Mouse (Mus musculus) G1E-ER4 (cell line): ENCODE data around the gene Klk14. TPM values are rescaled to one million over a fixed set of nuclear protein-coding genes. Genes with fewer than 3 reads are reported as not detected.

Experiments
- GATA1 ChIP-seq: IDR thresholded peaks from one replicate; pipeline ENCODE4 v1.8.0; 2012; ENCODE audit warnings: low read length, inconsistent platforms
- polyA plus RNA-seq: library from polyadenylated mRNA; stranded (reverse); fragments of >175 nt; gene quantifications from 2 replicates; pipeline ENCODE4 v1.2.3, GENCODE M21; 2012

Klk14 gene
- not detected in 2 replicates for polyA plus RNA-seq

DNA sequence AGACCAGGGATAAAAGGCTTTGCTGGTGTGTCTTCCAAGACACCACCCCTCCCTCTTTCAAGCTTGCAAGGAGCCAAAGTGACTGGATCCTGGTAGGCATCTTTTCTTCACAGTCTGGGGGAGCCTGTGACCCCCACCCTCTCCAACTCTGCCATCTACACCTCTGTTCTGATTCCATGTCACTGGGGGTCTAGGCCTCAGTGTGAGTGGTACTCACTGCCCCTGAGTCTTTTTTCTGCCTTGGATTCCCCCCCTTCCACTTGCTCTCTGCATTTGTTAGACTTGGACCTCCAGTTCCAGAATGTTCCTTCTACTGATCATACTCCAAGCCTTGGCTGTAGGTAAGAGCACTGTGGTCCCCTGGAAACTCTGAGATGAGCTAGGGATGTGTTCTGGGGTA is at the start of gene Klk14:
Klk14 (plus strand) TSS at position 301 of the 400 bp plus-strand sequence.
- TF ChIP-seq GATA1: no peak

DNA sequence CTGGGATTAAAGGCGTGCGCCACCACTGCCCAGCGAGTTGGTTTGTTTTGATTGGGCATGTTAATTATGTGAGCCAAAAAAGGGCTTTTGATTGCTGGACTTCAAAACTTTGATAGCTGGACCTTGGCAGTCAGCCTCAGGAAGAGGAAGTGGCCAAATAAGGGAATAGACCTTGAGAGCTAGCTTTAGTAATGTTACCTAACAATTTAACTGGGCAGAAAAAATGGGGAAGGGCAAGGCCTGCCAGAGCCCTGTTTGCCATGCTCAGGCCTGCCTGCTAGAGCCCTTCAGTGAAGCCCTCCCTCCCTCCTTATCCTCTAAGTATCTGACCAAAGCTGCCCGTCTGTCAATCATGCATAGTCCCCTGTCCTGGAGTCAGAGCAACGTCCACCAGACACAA is 47.6 kb upstream of the Klk14 start:
- no peak for TF ChIP-seq GATA1

DNA sequence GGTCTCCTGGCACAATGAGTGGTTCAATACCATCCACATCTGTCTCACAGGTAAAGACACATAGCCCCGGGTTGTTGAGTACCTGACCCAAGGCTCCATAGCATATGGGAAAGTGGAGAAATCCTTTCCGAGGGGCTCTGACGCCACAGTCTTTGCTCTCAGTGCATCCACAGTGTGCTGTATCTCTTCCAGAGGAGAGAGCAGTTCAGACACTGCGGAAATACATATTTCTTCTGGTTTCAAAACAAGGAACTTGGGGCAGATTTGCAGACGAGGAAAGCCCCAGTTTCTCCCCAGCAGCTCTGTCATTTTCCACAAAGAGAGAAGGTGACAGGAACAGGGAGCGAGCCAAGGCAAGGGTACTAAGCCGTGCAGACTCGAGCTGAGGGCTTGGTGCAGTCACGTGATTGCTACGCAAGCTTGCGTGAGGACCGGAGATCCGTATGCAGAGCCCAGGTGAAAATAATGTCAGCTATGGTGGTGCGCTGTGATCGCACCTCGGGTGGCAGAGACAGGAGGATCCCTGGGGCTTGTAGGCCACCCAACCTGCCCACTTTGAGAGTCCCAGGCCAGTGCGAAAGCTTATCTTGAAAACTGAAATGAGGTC is 47.1 kb upstream of the Klk14 start:
- no peak for TF ChIP-seq GATA1

DNA sequence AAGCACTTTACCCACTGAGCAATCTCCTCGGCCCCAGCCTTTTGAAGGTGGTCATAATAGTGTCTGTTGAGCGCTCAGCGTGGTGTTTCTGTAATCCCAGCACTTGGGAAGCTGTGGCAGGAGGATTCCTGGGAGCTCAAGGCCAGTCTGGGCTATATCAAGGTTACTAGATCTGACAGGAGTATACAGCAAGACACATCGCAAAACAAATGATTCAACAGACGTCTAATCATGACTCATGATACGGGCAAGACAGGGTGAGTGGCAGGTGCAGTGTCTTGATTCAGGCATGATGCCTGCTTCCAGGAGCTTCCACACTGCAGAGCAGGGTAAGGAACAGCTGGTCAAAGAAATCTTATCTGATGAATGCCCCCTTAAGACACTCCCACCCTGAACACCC is 37.5 kb upstream of the Klk14 start:
- no peak for TF ChIP-seq GATA1

DNA sequence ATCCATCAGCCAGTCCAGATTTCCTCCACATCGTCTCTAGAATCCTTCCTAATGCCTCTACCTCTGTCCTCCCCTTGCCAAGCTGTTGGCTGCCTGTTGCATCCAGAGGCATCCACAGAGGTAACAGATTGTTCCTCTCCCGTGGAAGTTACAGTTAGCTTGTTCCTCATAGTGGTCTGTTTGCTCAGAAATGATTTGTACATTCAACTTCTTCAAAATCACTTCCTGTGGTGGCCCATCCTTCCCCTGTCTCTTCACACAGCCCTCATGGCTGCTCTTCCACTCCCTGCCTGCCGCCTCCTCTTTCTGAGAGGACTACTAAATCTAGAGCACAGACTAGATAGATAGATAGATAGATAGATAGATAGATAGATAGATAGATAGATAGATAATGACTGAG is 35.7 kb upstream of the Klk14 start:
- TF ChIP-seq GATA1: no peak

DNA sequence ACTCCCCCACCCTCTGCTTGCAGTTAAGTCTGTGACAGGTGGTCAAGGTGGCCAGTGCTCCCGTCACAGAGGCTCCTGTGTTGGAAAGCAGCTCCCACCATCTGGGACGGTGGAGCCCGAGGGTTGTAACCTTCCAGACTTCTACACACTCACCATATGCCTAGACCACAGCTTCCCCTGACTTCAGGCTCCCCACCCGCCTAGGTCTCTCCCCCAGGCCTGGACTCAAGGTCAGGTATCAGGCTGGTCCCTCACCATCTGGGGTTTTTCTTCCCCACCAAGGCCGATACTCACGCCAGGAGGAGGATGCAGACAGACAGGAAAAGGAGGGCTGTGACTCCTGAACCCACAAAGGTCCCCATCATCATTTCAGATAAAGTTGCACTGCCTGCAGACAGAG is 34.0 kb upstream of the Klk14 start:
- no peak for TF ChIP-seq GATA1

DNA sequence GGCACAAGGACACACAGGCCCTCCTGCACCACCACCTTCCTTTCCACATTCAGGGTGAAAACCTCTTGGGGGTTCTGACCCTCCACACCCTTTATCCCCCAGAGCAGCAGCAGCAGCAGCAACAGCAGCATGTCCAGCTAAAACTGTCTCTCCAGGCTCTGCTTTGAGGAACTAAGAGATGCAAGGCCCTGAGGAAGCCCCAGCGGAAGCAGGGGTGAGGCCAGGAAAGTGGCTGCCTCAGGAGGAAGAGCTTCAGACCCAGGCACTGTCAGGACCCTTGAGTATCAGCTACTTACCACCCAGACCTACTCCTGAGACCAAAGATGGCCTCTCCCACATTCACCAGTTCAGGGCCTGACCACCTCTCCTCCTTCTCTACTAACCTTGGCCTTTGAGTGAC is 30.2 kb upstream of the Klk14 start, which contains the start of gene Siglece:
Siglece (minus strand) TSS at position 160 of the 400 bp plus-strand sequence.
- no peak for TF ChIP-seq GATA1

DNA sequence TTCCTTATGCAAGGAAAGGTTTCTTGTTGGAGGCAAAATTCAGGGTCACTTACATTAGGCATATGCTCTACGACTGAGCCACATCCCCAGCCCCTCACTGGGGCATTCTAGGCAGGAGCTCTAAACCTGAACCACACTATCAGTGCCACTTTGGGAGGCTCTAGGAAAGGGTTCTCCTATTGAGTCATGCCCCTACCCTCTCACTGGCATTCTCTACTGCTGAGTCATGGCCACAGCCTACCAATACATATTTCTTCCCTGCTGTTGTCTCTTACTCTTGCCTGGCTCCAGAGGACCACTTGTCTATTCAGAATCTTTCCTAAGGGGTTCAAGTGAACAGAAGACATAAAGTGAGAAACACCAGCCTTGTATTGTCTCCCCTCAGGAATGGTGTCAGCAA is 27.4 kb upstream of the Klk14 start:
- no peak for TF ChIP-seq GATA1

DNA sequence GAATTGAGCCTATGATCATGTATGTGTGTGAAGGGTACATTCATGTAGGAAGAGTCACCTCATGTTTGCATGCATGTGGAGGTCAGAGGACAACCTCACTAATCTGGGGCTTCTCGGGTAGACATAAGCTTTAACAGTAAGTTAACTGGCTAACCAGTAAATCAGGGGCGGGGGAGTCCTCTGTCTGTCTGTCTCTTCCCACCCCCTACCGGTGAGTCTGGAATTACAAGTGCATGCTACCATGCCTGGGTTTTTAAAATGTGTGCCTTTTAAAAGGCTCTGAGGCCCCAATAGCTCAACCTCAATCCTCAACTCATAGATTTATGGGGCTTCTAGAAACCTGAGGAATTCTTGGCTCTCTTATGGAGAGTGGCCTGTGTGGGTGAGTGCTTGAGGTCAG is 21.6 kb upstream of the Klk14 start:
- TF ChIP-seq GATA1: no peak

DNA sequence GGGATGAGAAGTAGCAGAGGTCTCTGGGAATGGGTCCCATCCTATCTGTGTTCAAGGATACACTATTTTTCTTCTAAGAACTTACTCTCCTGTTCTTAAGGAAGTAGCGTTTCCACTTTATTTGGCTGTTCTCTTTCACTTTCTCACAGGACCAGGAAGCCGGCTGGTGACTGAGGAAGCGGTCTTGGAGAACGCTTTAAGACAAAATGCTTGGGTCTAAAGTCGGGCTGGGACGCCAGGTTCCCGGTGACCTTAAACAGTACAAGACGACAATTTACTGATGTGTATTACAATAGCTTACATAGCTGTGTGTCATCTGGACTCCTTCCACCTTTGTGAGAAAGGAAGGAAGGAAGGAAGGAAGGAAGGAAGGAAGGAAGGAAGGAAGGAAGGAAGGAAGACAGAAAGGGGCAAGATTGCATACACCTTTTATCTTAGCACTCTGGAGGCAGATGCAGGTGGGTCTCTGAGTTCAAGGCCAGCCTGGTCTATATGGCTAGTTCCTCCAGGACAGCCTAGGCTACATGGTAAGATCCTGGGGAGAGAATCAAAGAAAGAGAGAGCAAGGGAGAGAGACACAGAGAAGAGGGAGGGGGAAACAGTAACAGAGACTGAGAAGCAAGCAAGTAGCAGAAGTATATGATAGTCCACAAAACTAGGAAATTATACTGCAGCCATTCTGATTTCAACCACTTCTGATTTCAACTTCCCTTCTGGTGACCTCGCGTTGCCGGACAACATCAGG is 19.0 kb upstream of the Klk14 start:
- no peak for TF ChIP-seq GATA1

DNA sequence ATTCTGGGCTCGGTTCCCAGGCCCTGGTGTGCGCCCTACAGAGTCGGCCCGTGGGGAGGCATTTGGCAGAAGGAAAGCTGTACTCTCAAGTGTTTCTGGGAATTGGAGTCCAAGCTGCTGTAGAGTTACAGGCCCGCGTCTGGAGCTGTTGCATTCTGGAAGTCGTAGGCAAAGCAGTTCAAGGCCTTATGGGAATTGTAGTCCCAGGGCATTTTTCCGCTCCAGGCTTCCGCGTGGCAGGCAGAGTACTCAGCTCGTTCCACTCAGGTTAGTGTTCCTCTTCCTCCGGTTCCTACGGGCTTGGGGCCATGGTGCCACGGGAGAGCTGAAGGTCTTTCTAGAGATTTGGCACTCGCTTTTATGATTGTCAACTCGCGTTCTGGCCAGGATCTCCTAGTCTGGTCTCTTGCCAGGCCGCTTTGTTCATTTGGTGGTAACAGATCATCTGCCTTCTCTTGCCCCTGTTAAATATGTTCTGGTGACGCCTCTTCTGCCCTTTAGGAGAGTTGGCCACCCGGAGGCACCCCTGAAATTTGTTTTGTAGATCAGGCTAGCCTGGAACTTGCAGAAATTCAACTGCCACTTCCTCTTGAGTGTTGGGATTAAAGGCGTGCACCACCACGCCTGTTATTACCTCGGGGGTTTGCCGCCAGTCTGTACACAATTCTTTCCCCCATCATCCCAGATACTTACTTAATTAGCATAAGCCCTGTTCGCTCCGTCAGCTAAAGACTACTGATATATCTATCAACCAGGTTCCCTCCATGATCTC is 18.2 kb upstream of the Klk14 start, which contains the start of gene Ctu1:
Ctu1 (plus strand) TSS at position 208 of the 772 bp plus-strand sequence.
- no peak for TF ChIP-seq GATA1

DNA sequence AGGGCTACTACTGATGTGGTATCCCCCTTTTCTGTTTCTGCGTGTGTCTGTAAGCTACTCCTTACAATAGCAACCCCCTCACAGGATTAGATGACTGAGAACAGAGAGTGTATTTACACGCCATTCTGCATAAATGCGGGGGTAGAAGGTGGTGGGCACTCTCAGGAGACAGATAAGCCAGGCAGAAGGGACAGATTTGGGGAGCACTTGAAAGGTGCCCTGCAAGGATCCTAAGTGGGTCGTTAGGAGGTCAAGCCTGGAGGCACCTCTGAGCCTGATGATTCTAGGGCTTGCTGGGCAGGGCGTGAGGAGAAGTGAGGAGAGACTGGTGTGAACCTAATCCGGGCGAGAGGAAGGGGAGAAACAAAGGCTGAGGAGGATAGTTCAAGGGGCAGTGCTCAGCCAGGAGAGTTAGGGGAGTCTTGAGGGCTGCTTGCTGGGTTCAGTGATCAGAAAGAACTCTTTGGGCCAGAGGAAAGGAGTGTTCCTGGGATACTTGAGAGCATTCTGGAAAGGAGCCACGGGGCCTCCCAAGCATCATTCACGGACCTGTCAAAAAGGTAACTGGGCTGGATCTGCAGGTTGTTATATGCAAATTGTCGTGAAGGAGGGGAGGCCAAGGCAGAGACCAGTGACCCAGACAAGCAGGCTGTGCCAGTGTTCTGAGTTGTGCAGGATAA is 17.5 kb upstream of the Klk14 start:
- TF ChIP-seq GATA1: no peak

DNA sequence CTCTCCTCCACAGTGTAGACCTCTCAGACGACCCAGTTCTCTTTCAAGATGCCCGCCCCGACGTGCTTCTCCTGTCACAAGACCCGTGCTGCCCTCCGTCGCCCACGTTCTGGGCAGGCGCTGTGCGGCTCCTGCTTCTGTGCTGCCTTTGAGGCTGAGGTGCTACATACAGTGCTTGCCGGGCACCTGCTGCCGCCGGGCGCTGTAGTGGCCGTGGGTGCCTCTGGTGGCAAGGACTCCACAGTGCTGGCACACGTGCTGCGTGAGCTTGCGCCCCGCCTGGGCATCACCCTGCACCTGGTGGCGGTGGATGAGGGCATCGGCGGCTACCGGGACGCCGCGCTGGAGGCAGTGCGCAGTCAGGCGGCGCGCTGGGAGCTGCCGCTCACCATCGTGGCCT is 15.1 kb upstream of the Klk14 start:
- TF ChIP-seq GATA1: no peak

DNA sequence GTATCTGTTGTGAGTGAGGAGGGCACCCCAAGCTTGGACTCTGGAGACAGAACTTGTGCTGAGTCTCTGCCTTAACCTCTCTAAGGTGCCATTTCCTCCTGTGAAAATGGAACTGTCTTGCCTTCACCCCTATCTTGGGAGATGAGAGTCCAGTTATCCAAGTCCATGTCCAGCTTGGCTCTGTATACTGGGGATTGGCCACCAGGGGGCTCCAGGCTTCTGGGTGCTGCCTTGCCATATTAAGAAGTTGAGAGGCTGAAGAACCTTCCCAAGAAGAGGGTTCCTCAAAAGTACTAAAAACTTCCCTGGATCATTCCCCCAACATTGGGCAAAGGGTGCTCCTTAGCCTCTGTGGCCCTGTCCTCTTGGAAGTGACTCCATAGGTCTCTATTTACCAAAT is 11.7 kb upstream of the Klk14 start:
- no peak for TF ChIP-seq GATA1

DNA sequence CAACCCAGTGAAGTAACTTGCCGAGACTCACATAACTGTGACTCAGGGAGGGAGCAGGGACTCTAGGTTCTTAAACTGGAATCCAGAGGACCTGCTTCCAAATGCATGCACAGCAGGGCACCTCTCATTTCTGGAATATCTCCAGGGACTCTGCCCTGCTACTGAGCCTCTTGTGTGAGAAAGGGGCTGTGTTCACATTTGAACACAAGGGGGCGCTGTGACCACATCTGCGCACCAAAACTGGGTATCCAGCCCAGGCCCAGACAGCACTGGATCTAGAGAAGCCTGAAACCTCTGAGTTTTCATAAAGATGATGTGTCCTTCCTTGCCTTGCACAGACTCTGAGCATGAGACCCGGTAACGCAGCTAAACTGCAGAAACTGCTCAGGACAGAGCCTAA is 9.3 kb upstream of the Klk14 start:
- TF ChIP-seq GATA1: no peak

DNA sequence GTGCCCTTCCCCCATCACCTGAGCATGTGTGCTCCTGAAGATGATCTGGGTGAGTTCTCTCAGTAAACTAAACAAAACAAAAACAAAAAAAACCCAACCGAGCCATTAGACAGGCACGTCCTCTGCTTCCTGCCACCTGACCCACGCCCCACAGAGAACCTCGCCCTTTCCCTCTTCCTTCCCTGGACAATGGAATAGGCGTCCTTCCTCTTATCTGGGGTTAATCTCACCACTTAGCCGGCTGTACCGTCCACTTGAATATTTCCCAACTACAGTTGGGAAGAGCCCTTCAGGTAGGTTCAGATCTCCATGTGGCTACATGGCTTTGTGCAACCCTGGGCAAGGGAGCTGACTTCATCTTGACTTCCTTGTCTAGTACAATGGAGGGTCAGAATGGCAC is 5.1 kb upstream of the Klk14 start:
- no peak for TF ChIP-seq GATA1
